Mouse (Mus musculus) kidney, adult 2 months (tissue): ENCODE data around the gene Adcyap1r1.

Source experiments
- CTCF ChIP-seq: fragments of 200-500 bp; conservative IDR thresholded peaks from 2 replicates; pipeline ENCODE4 v1.5.1; 2011; ENCODE audit warnings: low read depth, mild to moderate bottlenecking, control low read depth, low read length, moderate library complexity, mixed read lengths; ENCODE audit not compliant: insufficient read depth, insufficient read length
- POLR2A ChIP-seq: fragments of 200-500 bp; IDR thresholded peaks from one replicate; pipeline ENCODE4 v1.6.1; 2011; ENCODE audit warnings: low read depth, low read length, control low read depth

GRCm38 (mm10) chr6:55435266-55436159 lies 16.3 kb upstream of the Adcyap1r1 start:
- no peak for TF ChIP-seq CTCF
- no peak for TF ChIP-seq POLR2A
